Mouse (Mus musculus): Measurements from ENCODE around the gene Ptprb.

DNA sequence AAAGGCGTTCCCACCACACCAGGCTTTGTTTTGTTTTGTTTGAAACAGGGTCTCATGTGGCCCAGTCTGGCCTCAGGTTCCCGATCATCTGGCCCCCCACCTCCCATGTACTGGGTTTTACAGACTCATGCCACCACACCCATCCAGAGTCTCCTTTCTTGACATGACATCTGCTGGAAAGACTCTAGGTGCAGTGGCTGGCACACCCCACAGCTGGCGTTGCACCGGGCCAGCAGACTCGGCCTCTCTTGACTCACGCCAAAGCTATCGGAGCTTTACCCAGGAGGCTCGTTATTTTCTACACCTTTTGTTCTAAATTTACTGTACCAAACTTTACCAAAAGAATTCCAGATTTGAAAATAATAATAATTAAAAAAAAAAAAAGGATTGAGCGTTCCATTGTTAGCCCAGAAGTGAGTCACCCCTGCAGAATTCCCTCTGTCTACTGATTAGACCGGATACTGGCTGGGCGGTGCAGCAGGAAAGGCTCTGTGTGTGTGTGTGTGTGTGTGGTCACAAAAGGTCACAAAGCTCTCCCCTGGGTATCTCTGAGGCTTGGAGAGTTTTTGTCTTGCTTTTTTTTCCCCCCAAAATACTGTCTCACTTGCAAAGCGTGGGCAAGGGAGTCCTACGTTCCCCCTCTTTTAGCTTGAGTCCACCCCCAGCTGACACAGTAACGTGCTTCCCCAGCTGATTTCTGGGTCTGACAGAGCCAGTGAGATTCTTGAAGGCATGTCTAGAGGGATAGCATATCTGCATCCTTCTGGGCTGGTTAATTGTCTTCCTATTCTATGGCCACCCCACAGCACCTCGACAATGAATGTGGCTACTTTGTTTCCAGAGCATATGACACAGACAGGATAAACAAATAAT lies 8.5 kb upstream of the Ptprb start:
- TF ChIP-seq CHD2 (IDR thresholded peaks at IDR 0.05; ENCODE audit: low read depth, low read length): no peak
- no peak for TF ChIP-seq HCFC1 (IDR thresholded peaks at IDR 0.05; ENCODE audit: borderline replicate concordance, insufficient read depth, low read length)
- no peak for TF ChIP-seq ZC3H11A (IDR thresholded peaks at IDR 0.05; ENCODE audit: borderline replicate concordance, low read depth, low read length)
- TF ChIP-seq MAFK (IDR thresholded peaks at IDR 0.05; ENCODE audit: insufficient read depth, low read depth, low read length): no peak
